Mouse (Mus musculus): ENCODE results near the gene Cped1. TPM values are rescaled to one million over a fixed set of nuclear protein-coding genes. Genes with fewer than 3 reads are reported as not detected.
"Not testable (repeated sequence)": the region's sequence is repeated elsewhere in the genome, so short reads cannot be mapped to it uniquely, and the experiment has no call there.

Cped1 gene
- polyA plus RNA-seq, 3 experiments from 2014 or later: 0.08 to 0.16 TPM; not detected in 1

DNA sequence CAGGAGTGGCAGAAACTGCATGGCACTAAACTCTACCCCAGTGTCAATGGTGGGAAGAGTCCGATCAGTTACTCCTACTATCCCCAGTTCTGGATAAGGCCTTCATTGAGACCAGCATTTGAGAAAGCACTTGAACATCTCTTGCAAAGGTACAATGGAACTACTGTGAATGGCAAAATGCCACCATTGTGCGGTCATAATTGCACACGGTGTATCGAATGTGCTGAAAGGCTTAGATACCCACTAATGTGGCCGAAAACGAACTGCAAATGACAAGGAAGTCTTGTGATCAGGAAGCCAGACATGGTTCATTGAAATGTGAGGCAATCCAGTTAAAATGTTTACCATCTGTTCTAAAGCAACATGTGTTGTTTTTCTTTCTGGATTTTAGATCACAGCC, 247.8 kb downstream of the Cped1 start:
- ATAC-seq: no peak

DNA sequence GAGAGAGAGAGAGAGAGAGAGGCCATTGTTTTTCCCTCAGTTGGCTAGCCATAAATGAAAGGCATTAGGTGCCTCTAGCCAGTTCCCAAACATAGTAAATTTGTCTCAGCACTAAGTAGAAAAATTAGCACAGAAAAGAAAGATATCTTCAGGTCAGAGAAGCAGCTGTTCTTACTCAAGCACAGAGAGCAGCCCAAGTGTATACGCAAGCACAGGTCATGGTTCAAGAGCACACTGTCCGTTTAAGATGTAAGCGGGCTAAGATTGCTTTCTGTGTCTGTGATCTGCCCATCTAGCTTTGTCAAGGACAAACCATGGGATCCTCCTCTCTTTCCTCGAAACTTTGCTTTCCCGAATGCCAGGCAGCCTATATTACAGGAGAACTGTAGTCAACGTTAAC, 249.4 kb downstream of the Cped1 start:
- no peak for ATAC-seq

DNA sequence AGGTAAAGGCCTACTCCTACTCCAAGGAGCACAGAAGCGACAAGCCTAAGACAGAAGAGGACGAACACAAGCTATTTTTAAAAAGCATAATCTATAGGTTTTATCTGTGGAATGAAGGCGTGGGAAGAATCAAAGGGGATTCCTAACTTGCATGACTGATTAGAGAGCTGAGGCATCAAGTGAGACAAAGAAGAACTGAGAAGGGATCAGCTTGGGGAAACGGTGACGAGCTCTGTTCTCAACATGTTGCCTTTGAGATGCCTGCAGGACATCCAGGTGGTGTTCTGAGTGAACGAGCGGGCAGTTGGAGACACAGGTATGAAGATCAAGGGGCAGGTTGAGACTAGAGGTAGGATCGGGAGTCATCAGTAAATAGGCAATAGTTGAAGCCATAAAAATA, 257.6 kb downstream of the Cped1 start:
- ATAC-seq: no peak

DNA sequence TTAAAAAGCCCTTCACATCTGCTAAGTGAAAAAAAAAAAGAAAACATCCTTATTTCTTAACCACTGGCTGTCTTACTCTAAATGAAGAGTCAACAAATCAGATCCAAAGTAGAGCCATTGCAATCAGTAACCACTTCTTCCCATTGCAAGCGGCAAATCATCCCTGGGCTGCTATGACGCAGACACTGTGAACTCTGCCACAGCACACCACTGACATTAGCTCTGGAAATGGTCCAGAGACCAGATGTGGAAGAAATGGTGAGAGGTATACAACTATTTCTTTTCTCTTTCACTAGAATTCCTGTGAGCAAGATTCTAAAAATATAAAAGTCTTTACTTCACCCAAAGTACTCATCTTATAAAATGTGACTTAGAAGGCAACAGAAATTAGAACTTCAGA, 261.0 kb downstream of the Cped1 start:
- no peak for ATAC-seq

DNA sequence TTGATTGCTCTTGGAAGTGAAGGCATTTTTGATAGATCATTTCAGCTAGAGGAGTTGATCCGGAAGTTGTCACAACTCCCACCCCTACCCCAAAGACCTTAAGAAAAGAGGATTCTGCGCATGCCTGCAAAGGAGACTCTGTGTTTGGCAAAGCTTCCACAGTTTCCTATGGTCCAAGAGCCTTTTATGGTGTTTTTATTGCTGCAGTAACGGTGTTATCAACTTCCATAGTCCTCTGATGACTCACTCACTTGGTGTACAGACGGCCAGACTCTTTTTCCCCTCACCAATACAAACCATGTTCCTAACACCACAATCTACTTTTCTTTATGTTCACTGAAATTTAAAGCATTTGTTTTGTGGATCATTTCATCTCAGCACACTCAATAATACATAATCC, 273.1 kb downstream of the Cped1 start:
- ATAC-seq: no peak

DNA sequence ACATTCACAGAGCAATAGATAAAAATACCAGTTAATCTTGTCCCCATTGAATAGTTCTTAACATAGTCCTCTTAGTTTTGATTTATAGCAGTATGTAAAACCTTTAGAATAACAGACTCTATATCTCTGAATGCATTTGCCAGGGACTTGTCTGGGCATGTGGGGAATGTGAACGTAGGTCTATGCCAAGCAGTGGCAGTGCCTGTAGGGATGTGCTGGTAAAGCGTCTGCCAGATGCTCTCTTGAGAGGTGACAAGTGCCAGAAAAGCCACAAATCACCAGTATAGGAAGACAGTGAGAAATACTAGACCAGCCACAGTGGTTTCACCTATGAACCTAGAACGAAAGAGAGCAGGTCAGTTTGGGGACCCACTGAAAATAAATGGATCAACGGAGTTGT, 276.8 kb downstream of the Cped1 start:
- no peak for ATAC-seq

DNA sequence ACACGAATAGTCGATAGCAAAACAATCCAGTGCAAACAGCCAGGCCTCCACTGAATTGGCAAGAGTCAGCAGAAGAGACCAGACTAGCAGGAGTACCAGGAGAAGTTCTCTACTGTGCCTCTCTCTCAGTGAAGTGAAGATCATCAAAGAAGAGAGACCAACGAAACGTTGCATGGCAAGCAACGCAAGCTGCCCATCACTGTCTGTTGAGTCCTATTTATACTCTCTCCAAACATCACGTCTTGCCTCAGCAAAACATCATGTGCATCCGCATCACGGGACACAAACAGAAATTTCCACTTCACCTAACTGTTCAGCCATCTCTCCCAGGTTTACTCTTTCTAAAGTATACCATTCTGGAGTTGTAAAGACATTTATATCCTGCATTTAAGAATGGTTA, 278.4 kb downstream of the Cped1 start:
- ATAC-seq: not testable (repeated sequence)

DNA sequence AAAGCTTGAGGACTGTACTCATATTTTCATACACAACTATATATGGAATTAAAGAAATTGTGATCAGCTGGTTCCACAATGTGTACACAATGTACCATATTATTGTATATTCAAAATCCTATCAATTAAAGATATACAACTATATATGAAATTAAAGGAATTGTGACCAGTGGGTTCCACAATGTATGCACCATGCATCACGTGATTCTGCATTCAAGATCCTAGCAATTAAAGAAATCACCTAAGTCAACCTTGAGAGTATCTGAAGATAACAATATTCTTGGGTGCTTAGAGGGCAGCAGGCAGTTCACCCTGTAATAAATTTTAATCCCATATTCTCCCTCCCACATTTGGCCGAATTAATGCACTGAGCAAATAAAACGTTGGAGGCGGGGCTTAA, 280.3 kb downstream of the Cped1 start:
- ATAC-seq: no peak

DNA sequence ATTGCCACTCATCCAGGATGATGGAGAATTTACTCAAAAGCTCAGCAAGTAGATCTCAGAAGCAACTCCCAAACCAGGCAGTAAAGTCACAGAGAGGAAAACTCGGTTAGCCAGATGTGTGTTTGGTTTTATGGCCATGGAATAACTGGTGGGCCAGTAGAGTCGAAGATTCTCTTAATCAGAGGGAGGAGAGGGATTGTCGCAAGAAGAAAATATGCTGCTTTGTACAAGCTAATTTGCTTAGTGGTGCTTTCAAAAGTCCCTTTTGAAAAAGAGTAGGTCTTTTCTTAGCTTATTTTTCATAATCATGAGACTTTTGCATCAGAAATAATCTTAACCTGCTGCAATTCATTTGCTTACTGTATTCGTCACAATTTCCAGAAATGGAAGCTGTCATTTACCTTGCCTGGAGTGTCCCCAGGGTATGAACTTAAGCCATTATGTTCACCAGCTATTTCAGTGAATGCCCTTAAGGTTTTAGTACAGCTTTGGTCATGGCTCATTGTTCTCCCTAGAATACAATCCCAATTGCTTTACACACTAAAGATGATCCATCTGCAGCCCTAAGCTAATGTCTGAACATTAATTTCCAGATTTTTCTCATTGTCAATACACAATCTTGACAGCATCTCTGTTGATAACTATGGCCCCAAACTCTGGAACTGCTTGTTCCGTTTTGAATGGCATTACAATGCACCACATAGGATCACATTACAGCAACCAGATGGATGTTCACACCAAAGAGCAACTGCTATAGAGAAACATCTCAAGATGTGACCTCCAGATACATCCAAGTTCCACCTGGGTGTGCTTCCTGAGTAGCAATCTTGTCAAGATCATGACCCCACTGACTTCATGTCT, 282.3 kb downstream of the Cped1 start:
- no peak for ATAC-seq

DNA sequence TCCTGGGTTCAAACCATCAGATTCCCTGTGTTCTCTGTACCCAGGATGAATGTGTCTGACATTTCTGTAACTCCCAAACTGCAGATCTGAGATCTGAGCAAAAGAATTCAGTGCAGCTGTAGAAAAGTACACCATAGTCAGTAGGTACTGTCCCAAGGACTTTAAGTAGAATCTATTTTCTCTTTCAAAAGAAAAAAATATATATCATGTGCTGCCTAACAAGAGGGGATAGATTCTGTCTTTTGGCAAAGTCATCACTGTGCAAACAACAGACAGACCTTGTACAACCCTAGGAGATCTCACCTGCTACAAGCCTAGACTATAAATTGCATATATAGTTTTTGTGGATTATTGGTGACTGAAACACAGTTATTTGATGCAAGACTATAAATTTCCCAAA, 283.0 kb downstream of the Cped1 start:
- no peak for ATAC-seq

DNA sequence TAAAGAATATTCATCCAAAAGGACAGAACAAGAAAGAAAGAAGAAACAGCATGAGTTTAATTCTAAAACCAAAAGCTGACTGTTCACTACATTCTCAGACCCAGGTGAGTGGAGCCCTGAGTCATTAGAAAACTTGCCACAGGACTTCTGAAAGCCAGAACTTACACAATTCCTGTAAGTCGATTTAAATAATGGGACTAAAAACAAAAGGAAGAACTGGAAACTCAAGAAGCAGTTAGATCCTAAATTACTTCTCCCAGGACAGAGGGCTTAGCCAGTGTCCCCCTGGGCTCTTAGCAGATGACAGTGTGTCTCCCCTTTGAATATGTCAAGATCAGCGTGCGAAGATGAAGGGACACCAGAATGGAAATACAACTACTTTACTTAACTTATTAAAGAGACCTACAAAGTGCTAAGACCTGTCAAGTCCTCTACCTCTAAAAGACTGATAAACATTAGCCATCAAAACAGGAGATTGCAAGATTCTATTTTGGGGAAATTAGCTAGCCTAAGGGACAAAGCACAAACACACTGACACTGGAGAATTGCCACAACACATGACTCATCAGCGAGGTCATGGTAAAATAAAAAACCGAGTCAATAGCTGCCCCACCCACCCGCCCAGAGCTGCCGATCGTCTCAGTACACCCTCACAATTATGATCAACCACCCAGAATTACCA, 284.3 kb downstream of the Cped1 start:
- ATAC-seq: no peak

DNA sequence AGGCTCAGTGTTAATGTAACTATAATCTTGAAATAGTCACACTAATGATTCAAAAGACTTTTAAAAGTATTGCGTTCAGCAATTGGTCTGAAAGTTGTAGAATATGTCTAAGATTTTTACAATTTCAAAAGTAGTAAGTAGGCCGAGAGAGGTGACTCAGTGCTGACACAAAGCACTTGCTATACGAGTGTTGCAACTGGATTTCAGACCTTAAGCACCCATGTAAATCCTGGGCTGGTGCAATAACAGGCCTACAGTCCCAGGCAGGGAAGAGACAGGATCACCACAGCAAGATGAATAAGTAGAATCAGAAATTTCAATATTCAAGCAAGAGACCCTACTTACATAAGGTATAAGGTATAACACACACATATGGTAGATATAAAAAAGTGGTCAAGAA, 292.2 kb downstream of the Cped1 start:
- no peak for ATAC-seq

DNA sequence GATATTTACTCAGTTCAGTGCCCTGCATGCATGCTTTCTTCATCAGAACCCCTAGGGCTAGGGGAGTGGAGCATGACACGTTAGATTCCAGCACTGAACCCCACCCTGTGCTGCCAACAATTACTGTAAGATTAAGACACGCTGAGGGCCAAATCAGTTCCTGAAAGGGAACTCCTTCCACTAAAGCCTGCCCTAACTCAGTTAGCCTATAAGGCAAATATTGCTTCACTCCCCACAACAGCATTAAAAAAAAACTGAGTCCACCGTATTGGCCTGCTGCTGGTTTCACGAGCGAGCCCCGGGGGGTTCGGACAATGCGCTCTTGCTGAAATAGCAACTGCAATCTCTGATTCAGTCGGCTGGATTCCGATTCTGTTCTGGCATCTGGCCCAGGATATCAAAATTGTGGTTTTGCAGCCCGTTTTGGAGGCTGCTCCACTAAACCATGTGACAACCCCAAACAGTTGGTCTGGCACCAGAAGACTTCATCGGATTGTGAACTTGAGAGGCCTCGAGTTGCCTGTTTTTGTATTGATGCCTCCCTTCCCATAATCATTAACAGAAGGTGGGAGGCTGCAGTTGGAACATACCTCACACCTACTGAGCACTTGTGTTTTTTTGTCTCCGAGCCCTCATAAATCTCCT, 294.6 kb downstream of the Cped1 start:
- ATAC-seq: no peak

DNA sequence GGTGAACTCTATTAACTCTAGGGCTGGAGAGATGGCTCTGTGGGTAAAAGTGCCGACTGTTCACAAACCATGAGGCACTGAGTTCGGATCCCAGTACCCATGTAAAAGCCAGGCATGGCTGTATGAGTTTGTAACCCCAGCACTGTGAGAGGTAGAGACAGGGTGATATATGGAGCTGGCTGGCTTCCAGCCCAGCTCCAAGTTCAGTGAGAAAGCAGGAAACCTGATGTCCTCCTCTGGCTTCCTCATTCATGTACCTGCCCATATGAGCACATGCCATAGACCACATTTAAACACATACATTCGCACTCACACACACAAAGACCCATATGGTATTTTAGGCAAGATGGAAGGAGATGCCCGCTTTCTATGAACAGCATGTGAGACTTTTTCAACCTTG, 296.7 kb downstream of the Cped1 start:
- no peak for ATAC-seq

DNA sequence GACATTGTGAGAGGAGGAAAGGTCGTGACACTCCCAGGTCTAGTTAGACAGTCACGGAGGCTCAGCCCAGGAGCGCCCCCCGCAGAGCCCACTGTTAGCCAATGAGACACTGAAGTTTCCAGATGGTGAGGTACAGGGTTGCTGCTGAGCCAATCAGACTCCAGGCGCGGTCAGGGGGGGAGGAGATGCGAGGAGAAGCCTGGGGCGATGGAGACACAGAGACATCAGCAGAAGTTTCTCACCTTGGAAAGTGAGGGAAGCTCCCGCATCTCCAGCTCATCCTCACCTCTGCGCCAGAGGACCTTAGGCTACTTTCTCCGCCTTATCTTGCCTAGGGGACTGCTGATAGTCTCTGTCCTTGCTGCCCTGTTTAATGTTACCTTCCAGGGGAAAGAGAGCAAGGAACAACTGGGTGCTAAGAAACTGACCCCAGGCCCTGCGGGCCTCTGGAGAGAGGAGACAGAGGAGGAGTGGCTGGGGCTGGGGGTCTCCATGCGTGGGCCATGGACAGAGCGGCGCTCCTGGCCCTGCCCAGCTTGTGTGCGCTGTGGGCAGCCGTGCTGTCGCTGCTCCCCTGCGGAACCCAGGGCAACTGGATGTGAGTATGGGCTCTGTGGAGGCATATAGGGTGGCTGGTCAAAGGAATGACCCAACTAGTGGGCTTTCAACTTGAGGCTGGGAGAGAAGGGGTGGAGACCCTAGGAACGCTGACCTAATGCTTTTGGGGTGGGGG, 302.5 kb downstream of the Cped1 start, which contains the start of gene Wnt16:
TSS of gene Wnt16 (plus strand) at position 224 of the 733 bp plus-strand sequence.
- ATAC-seq: no peak

DNA sequence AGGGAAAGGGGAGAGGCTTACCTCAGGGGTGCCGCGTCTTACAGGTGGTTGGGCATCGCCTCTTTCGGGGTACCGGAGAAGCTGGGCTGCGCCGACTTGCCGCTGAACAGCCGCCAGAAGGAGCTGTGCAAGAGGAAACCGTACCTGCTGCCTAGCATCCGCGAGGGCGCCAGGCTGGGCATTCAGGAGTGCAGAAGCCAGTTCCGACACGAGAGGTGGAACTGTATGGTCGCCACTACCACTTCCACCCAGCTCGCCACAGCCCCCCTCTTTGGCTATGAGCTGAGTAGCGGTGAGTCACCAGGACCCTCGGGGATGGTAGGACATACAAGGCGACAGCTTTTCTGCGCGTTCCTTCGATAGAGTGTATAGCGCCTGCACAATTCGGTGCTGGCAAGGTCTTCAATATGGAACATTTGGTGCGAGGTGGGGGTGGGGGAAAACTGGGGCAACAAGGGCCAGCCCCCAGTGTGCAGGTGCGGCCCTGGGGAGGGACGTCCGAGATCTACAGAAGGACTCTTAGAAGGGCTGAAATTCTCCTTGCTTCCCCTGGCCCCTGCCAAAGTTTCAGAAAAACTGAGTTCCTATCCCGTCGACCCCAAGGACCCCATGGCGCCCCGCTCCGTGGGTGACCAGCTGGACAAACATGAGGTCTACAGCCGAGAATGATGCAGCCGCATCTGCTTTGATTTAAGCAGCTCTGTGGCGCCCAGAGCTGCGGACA, 303.2 kb downstream of the Cped1 start:
- peak; percentile 43 for ATAC-seq

DNA sequence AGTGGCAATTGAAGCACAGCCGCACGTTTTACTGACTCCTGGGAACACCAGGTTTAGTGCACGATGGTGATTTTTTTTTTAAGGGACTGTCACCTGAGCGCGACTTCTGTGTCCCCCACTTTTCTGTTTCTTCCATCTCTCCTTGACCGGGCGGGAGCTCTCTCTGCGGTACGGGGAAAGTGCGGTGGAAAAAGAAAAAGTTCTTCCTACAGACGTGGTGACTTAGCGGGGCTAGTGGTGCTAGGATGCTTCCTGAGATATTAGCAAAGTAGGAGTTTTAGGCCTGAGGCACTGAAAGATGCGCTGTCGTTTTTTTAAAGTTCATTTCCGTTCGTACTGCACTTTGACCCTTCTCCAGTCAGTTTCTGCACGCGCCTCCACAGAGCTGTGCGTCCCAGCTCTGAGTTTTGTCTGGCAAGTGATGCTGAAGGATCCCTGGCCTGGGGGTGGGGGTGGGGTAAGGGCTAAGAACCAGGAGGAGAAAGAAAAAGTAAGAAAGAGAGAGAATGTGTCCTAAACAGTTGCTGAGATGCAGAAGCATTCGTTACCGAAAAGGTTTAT, 303.8 kb downstream of the Cped1 start:
- no peak for ATAC-seq

DNA sequence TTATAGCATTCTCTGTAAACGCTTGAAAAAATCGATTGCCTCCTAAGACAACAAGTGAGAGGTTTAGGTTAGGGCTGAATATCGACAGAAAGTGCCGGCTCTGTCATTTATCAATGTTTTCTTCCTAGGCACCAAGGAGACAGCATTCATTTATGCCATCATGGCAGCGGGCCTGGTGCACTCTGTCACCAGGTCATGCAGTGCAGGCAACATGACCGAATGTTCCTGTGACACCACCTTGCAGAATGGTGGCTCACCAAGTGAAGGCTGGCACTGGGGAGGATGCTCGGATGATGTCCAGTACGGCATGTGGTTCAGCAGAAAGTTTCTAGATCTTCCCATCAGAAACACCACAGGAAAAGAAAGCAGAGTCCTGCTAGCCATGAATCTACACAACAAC, 305.1 kb downstream of the Cped1 start:
- no peak for ATAC-seq

DNA sequence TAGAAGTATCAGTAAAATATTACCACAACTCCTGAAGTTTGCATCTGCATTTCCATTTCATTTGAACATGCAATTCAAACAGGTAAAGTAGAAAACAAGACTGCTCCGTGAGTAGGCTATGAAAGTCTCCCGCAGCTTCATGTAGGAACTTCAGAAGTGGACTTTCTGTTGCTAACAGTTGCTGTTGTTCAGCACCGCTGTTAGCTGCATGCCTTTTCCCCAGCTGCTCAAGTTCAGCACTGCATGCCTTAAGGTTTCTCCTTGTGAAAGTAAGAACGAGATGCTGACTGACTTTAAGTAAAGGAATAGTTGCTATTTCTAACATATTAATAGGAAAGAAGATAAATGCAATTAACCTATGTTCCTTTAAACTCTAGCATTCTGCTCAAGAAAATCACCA, 306.3 kb downstream of the Cped1 start:
- ATAC-seq: no peak

DNA sequence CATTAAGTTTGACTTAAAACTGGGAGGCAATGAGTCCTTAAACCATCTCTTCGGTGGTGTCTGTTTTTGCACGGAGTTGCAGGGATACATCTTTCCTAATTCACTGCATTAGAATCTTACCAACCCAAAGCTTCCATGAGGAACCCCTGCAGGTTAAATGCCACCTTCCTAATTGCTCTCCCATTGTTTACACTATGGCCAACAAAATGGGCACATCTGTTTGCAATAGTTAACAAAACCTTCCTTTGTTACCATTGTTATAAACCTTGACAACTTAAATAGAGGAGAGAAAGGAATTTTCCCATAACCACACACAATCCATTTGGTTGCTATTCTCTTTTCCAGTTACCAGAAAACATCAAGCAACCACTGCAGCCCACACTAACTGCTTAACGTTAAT, 308.2 kb downstream of the Cped1 start:
- no peak for ATAC-seq

DNA sequence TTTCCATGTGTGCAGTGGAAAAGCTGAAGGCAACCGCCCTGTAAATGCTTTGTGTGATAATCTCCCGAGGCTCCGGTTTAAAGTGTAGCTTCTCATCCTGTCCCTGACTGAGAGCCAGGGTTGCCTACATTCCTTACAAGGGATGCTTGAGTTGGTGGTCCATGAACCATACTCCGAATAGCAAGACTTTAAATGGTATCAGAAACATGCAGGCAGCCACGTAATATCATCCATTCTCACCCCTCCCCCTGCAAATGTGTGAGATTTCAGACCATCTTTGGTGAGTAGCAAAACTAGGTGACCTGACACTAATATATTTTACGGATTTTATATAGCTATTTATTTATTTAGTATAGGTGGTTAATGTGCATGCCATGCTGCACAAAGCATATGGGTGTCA, 311.3 kb downstream of the Cped1 start:
- no peak for ATAC-seq

DNA sequence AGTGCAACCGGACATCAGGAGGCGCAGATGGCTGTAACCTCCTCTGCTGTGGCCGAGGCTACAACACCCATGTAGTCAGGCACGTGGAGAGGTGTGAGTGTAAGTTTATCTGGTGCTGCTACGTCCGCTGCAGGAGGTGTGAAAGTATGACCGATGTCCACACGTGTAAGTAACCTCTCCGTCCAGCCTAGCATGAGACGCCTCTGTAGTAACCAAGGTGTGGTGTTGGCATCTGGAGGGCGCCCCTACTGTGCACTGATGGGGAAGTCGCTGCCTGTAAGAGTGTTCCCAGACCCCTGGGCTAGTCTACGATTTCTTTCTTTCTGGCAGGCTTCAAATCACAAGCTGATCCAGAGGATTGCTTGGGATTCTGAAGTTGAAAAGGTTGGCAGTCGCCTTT, 312.3 kb downstream of the Cped1 start:
- no peak for ATAC-seq
